Mouse (Mus musculus): ENCODE measurements at regions not wholly inside any gene's neighbourhood (a gene's known extent, or its start where the extent isn't known, plus 50 kb on each side); places are given as distances from the start of the nearest gene placed in this dataset.

DNA sequence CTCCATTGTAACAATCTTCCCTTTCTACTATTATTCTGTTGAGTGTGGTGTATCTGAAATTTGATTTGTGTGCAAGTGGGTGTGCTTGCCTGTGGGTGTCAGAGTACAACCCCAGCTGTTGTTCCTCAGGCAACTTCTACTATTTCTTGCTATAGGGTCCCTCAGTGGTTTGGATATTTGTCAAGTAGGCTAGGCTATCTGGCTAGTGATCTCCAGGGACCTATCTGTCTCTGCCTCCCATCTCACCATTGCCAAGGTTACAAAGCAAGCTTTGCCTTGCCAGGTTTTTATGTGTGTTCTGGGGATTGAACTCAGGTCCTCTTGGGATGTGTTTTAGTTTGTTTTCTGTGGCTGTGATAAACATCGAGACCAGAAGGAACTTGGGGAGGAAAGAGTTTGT lies 74.1 kb upstream of the Stt3b start:
- TF ChIP-seq POLR2A (IDR thresholded peaks at IDR 0.05; ENCODE audit: insufficient read depth, low read length) (no peak), CTCF (IDR thresholded peaks at IDR 0.05; ENCODE audit: low read depth, low read length) (no peak)

All from ES-Bruce4 (cell line).